Mouse (Mus musculus) inflammation-experienced regulatory T-cells (primary cell): ENCODE results near the gene 1700109H08Rik. TPM values are rescaled to one million over a fixed set of nuclear protein-coding genes. Genes with fewer than 3 reads are reported as not detected.

Experiments used
- polyA plus RNA-seq, 2 experiments: library from polyadenylated mRNA; unstranded; fragments of 100-300 nt; shearing (Covaris generic); gene quantifications; one replicate each; pipeline ENCODE4 v1.2.1; 2017

The 1700109H08Rik gene
- polyA plus RNA-seq = 1 to 10 TPM; 5.1 to 5.2 TPM

DNA sequence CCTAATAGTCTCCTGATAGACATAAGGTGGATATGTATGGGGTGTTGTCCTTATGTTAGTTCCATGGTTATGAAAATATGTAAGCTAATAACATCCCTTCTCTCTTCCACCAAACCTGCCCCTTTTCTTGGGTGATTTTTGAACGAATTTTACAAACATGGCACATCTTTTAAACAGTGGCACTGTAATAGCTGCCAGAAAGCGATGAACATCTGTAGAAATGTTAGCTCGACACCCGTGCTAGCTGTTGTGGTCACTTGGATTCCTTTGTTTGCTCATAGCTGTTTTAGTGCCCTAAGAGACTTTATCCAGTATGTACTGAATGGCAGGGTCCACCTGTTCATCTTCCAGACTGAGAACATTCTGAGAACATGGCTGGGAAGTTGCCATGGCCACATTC lies at the start of gene 1700109H08Rik:
TSS of gene 1700109H08Rik (plus strand) at position 301 of the 400 bp plus-strand sequence.

DNA sequence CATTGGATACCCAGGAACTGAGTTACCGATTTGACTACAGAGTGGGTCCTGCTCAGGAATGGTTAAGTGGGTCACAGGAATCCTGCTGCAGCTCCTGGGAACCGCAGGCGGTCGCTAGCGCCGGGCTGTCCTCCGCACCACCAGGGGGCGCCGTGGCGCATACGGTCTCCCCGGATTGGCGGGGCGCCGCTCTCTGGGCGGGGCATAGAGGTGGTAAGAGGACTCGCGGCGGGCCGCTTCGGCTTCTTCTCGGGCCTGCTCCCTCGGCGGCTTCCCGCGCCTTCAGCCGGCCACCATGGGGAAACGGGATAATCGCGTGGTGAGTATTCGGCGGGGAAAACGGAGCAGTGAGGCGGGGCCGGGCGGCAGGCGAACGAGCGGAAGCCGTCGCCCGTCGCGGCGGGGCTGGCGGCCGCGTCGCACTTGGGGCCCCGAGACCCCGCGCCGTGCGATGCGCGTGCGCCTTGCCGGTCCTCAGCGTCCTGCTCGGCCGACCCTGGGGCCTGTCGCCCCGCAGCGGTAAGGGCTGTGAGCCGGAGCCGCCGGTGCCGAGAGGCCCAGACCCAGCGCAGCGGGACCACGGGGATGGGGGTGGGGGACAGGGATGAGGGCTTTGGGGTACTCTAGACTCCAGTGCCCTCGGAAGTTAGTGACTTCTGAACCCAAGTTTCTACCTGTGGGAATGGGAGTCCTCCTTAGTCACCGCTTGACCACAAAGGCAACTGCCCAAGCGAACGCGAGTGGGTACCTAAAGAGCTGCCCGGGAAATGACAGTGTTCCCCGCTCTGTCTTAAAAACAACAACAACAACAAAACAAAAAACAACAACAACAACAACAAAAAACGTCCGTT lies 27.5 kb upstream of the 1700109H08Rik start, which contains the start of gene Fam133b:
TSS of gene Fam133b (plus strand) at position 205 of the 851 bp plus-strand sequence.

DNA sequence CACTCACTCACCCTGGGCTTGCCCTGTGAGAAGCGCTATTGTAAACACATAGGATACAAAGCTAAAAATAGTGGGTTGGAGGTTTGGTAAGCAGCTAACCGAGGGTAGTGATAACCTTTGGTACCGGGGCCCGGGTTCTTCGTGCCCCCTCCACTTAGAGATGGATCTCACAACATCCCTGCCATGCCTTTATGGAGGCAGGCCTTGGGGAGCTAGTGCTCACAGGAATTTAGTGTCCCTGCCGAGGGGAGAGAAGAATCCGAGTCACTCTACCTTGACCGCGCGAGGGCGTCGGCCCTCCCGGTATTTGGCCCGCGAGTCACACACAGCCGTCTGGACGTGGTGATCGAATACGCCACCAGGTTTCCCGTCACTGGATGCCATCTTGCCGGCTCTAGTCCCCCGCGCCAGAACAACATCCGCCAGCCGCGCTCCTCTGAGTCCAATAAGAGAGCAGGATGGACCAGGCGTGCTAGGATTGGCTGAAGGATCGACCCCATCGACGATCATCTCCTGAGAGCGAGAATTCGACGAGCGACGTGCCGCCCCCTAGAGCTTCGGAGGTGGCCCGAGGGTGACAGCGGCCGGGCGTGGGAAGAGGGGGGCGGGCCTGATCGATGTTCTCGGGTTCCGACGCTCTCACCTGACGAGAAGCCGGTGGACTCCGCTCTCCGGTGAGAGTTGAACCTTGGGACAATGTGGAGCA lies 24.5 kb downstream of the 1700109H08Rik start, which contains the start of gene Pex1:
TSS of gene Pex1 (plus strand) at position 374 of the 706 bp plus-strand sequence.

DNA sequence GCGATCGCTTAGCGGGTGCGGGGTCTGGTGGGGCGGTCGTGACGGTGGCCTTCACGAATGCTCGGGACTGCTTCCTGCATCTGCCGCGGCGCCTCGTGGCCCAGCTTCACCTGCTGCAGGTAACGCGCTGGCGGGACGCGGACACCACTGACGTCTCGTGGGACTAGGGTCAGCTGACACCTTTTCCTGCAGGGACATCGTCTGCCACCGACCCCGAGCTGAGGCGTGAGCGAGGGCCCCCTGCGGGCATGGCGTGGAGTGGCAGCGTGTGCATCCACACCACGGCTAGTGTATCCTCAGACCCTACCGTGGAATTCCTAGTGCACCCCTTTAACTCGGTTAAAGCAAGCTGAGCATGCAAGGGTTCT lies 25.0 kb downstream of the 1700109H08Rik start, which contains the start of gene Rbm48:
TSS of gene Rbm48 (minus strand) at position 187 of the 368 bp plus-strand sequence.

Other genes starting within 250 kb of the 1700109H08Rik start
- 10 to 100 TPM; 39.2 to 42.9 TPM for gene Cdk6, start 230.1 kb upstream of the 1700109H08Rik start, polyA plus RNA-seq
- 10 to 100 TPM; 27.6 to 38.5 TPM for gene Fam133b, start 27.7 kb upstream of the 1700109H08Rik start, polyA plus RNA-seq
- 10 to 100 TPM; 12.2 to 13.0 TPM for gene Pex1, start 24.5 kb downstream of the 1700109H08Rik start, polyA plus RNA-seq
- 10 to 100 TPM; 31.2 to 38.3 TPM for gene Rbm48, start 25.0 kb downstream of the 1700109H08Rik start, polyA plus RNA-seq
- gene Tmbim7, start 79.6 kb downstream of the 1700109H08Rik start, polyA plus RNA-seq = 1 to 10 TPM in 1 of 2 experiments, not detected in 1; 1.6 TPM
- 10 to 100 TPM; 20.7 to 28.1 TPM for gene Gatad1, start 85.6 kb downstream of the 1700109H08Rik start, polyA plus RNA-seq
- gene Ankib1, start 231.4 kb downstream of the 1700109H08Rik start, polyA plus RNA-seq = 10 to 100 TPM; 40.7 to 53.6 TPM
- 10 to 100 TPM; 67.2 to 73.9 TPM for gene Krit1, start 231.6 kb downstream of the 1700109H08Rik start, polyA plus RNA-seq